Mouse (Mus musculus): ENCODE data around the gene Ak9. TPM values are rescaled to one million over a fixed set of nuclear protein-coding genes. Genes with fewer than 3 reads are reported as not detected.

Gene Ak9
- polyA plus RNA-seq (2015; fragmentation: Nextera tagmentation; extraction: Ambion mirVana) = 0.51 and 0.74 TPM in 2 replicates

- H3K9ac ChIP-seq (ENCODE audit: low read length) = peak within 1 kb of the TSS; percentile 84
- H3K4me3 ChIP-seq (ENCODE audit: low read length) = peak within 1 kb of the TSS; percentile 93
- H3K4me2 ChIP-seq (ENCODE audit: low read depth, low read length) = peak within 1 kb of the TSS; percentile 77
- peak; percentile 88 for ATAC-seq (ENCODE audit: low read depth)
- H3K27me3 ChIP-seq (ENCODE audit: control insufficient read depth, insufficient read depth, low read depth, low read length) = no peaks in the 10 kb centered on the region
- WGBS = under 1% methylated on average over 25 of the region's 25 CpGs
- H3K4me1 ChIP-seq (replicated peaks; ENCODE audit: control insufficient read depth, insufficient read depth, low read length) = peaks cover 7% of the 10 kb centered on the region; the same call in 1 of the 2 replicates
- H3K36me3 ChIP-seq (ENCODE audit: control insufficient read depth, insufficient read depth, low read length) = no peaks in the 10 kb centered on the region
- peak within 1 kb of the TSS; percentile 46 for H3K27ac ChIP-seq (ENCODE audit: low read length)
- H3K9me3 ChIP-seq (ENCODE audit: control insufficient read depth, low read length) = no peaks in the 10 kb centered on the region
Observed at GRCm38 (mm10) chr10:41303639-41304444, at the start of gene Ak9. TSS of gene Ak9 (plus strand) at chr10:41303980.

- ATAC-seq (ENCODE audit: low read depth) = no peak
- Histone ChIP-seq H3K27ac (ENCODE audit: low read length) (no peak overlapping the region), H3K36me3 (ENCODE audit: control insufficient read depth, insufficient read depth, low read length) (peaks cover 2% of the 10 kb centered on the region; the same call in 1 of the 2 replicates), H3K27me3 (ENCODE audit: control insufficient read depth, insufficient read depth, low read depth, low read length) (no peaks in the 10 kb centered on the region), H3K9me3 (ENCODE audit: control insufficient read depth, low read length) (no peaks in the 10 kb centered on the region), H3K4me2 (ENCODE audit: low read depth, low read length) (no peak overlapping the region), H3K4me1 (replicated peaks; ENCODE audit: control insufficient read depth, insufficient read depth, low read length) (no peaks in the 10 kb centered on the region), H3K4me3 (ENCODE audit: low read length) (no peak overlapping the region), H3K9ac (ENCODE audit: low read length) (no peak overlapping the region)
- 37% methylated on average over 8 of the region's 8 CpGs for WGBS
Observed at GRCm38 (mm10) chr10:41260243-41261006, 43.4 kb upstream of the Ak9 start.

GRCm38 (mm10) chr10:41261218-41261617 lies 42.6 kb upstream of the Ak9 start:
- Histone ChIP-seq H3K4me1 (replicated peaks; ENCODE audit: control insufficient read depth, insufficient read depth, low read length) (no peaks in the 10 kb centered on the region), H3K4me3 (ENCODE audit: low read length) (no peak overlapping the region), H3K9ac (ENCODE audit: low read length) (no peak overlapping the region), H3K9me3 (ENCODE audit: control insufficient read depth, low read length) (no peaks in the 10 kb centered on the region), H3K27ac (ENCODE audit: low read length) (no peak overlapping the region), H3K27me3 (ENCODE audit: control insufficient read depth, insufficient read depth, low read depth, low read length) (no peaks in the 10 kb centered on the region), H3K36me3 (ENCODE audit: control insufficient read depth, insufficient read depth, low read length) (no peaks in the 10 kb centered on the region; the same call in 1 of the 2 replicates), H3K4me2 (ENCODE audit: low read depth, low read length) (no peak overlapping the region)
- 41% methylated on average over 1 of the region's 1 CpGs for WGBS
- ATAC-seq (ENCODE audit: low read depth) = no peak

GRCm38 (mm10) chr10:41261889-41262288 lies 41.9 kb upstream of the Ak9 start:
- Histone ChIP-seq H3K9ac (ENCODE audit: low read length) (no peak overlapping the region), H3K9me3 (ENCODE audit: control insufficient read depth, low read length) (no peaks in the 10 kb centered on the region), H3K27me3 (ENCODE audit: control insufficient read depth, insufficient read depth, low read depth, low read length) (no peaks in the 10 kb centered on the region), H3K4me3 (ENCODE audit: low read length) (no peak overlapping the region), H3K4me2 (ENCODE audit: low read depth, low read length) (no peak overlapping the region), H3K27ac (ENCODE audit: low read length) (no peak overlapping the region), H3K4me1 (replicated peaks; ENCODE audit: control insufficient read depth, insufficient read depth, low read length) (no peaks in the 10 kb centered on the region), H3K36me3 (ENCODE audit: control insufficient read depth, insufficient read depth, low read length) (no peaks in the 10 kb centered on the region; the same call in 1 of the 2 replicates)
- ATAC-seq (ENCODE audit: low read depth) = no peak

GRCm38 (mm10) chr10:41271860-41272259 lies 31.9 kb upstream of the Ak9 start:
- H3K4me2 ChIP-seq (ENCODE audit: low read depth, low read length) = no peak overlapping the region
- H3K9me3 ChIP-seq (ENCODE audit: control insufficient read depth, low read length) = no peaks in the 10 kb centered on the region
- H3K9ac ChIP-seq (ENCODE audit: low read length) = no peak overlapping the region
- H3K4me3 ChIP-seq (ENCODE audit: low read length) = no peak overlapping the region
- H3K27me3 ChIP-seq (ENCODE audit: control insufficient read depth, insufficient read depth, low read depth, low read length) = no peaks in the 10 kb centered on the region
- H3K4me1 ChIP-seq (replicated peaks; ENCODE audit: control insufficient read depth, insufficient read depth, low read length) = no peaks in the 10 kb centered on the region
- peaks cover 4% of the 10 kb centered on the region; the same call in 1 of the 2 replicates for H3K36me3 ChIP-seq (ENCODE audit: control insufficient read depth, insufficient read depth, low read length)
- no peak overlapping the region for H3K27ac ChIP-seq (ENCODE audit: low read length)
- ATAC-seq (ENCODE audit: low read depth) = no peak
- WGBS = 54% methylated on average over 7 of the region's 7 CpGs

- no peak for ATAC-seq (ENCODE audit: low read depth)
- Histone ChIP-seq H3K36me3 (ENCODE audit: control insufficient read depth, insufficient read depth, low read length) (no peaks in the 10 kb centered on the region), H3K9me3 (ENCODE audit: control insufficient read depth, low read length) (no peaks in the 10 kb centered on the region), H3K27me3 (ENCODE audit: control insufficient read depth, insufficient read depth, low read depth, low read length) (no peaks in the 10 kb centered on the region), H3K9ac (ENCODE audit: low read length) (no peak overlapping the region), H3K4me1 (replicated peaks; ENCODE audit: control insufficient read depth, insufficient read depth, low read length) (peaks cover 4% of the 10 kb centered on the region; the same call in 1 of the 2 replicates), H3K4me3 (ENCODE audit: low read length) (no peak overlapping the region), H3K4me2 (ENCODE audit: low read depth, low read length) (no peak overlapping the region), H3K27ac (ENCODE audit: low read length) (no peak overlapping the region)
- 79% methylated on average over 1 of the region's 1 CpGs for WGBS
Observed at GRCm38 (mm10) chr10:41274871-41275270, 28.9 kb upstream of the Ak9 start.

GRCm38 (mm10) chr10:41278808-41279207 lies 25.0 kb upstream of the Ak9 start:
- ATAC-seq (ENCODE audit: low read depth) = peak; percentile 80
- H3K9me3 ChIP-seq (ENCODE audit: control insufficient read depth, low read length) = no peaks in the 10 kb centered on the region
- no peak overlapping the region for H3K4me2 ChIP-seq (ENCODE audit: low read depth, low read length)

GRCm38 (mm10) chr10:41280177-41280576 lies 23.6 kb upstream of the Ak9 start:
- Histone ChIP-seq H3K4me1 (replicated peaks; ENCODE audit: control insufficient read depth, insufficient read depth, low read length) (peaks cover 4% of the 10 kb centered on the region; the same call in 1 of the 2 replicates), H3K4me2 (ENCODE audit: low read depth, low read length) (no peak overlapping the region), H3K36me3 (ENCODE audit: control insufficient read depth, insufficient read depth, low read length) (no peaks in the 10 kb centered on the region), H3K9ac (ENCODE audit: low read length) (no peak overlapping the region), H3K9me3 (ENCODE audit: control insufficient read depth, low read length) (no peaks in the 10 kb centered on the region), H3K4me3 (ENCODE audit: low read length) (no peak overlapping the region), H3K27ac (ENCODE audit: low read length) (no peak overlapping the region), H3K27me3 (ENCODE audit: control insufficient read depth, insufficient read depth, low read depth, low read length) (no peaks in the 10 kb centered on the region)
- ATAC-seq (ENCODE audit: low read depth) = no peak
- WGBS = 65% methylated on average over 6 of the region's 6 CpGs

More at GRCm38 (mm10) chr10:41278808-41279207, 25.0 kb upstream of the Ak9 start:
- Histone ChIP-seq H3K27ac (ENCODE audit: low read length) (peak overlapping the region; percentile 74), H3K4me1 (replicated peaks; ENCODE audit: control insufficient read depth, insufficient read depth, low read length) (peaks cover 4% of the 10 kb centered on the region; the same call in 1 of the 2 replicates), H3K36me3 (ENCODE audit: control insufficient read depth, insufficient read depth, low read length) (no peaks in the 10 kb centered on the region), H3K9ac (ENCODE audit: low read length) (no peak overlapping the region), H3K27me3 (ENCODE audit: control insufficient read depth, insufficient read depth, low read depth, low read length) (no peaks in the 10 kb centered on the region), H3K4me3 (ENCODE audit: low read length) (no peak overlapping the region)
- WGBS = 70% methylated on average over 1 of the region's 1 CpGs

- Histone ChIP-seq H3K9me3 (ENCODE audit: control insufficient read depth, low read length) (no peaks in the 10 kb centered on the region), H3K36me3 (ENCODE audit: control insufficient read depth, insufficient read depth, low read length) (no peaks in the 10 kb centered on the region), H3K27me3 (ENCODE audit: control insufficient read depth, insufficient read depth, low read depth, low read length) (no peaks in the 10 kb centered on the region), H3K9ac (ENCODE audit: low read length) (no peak overlapping the region), H3K27ac (ENCODE audit: low read length) (no peak overlapping the region), H3K4me2 (ENCODE audit: low read depth, low read length) (no peak overlapping the region), H3K4me3 (ENCODE audit: low read length) (no peak overlapping the region), H3K4me1 (replicated peaks; ENCODE audit: control insufficient read depth, insufficient read depth, low read length) (peaks cover 4% of the 10 kb centered on the region; the same call in 1 of the 2 replicates)
- no peak for ATAC-seq (ENCODE audit: low read depth)
- WGBS = 71% methylated on average over 2 of the region's 2 CpGs
Observed at GRCm38 (mm10) chr10:41280796-41281195, 23.0 kb upstream of the Ak9 start.
